Mouse (Mus musculus): ENCODE results near the gene Tgds.

DNA sequence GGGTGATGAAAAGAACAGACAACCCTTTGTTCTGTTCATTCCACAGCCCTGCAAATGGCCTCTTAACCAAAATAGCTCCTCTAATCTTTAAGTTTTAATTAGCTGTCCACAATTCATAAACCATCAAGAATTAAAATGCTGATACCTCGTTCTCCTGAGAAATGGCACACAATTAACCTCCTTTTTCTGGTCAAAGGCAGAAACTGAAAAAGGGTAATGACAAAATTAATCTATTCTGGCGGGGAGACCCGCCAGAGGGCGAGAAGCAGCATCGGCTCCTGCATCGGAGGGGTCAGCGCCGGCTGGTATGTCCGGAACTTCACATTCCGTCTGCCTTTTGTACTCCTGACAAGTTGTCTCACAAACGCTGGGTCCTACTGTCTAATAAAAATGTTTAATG, 51.9 kb downstream of the Tgds start:
- TF ChIP-seq CTCF (IDR thresholded peaks at IDR 0.05; ENCODE audit: extremely low read depth, insufficient read depth, low read length) = no peak
- TF ChIP-seq POLR2A (IDR thresholded peaks at IDR 0.05; ENCODE audit: extremely low read depth, insufficient read depth, low read length) = no peak
